Comparison of ENCODE assay signal across 27 mouse cellular contexts in genomic region chr1:68424336-68424983, GRCm38 (mm10).
DNase-seq lines count a peak whose midpoint lies in the region; ATAC-seq and TF ChIP-seq lines count a peak whose summit lies in the region.
"Had no signal": no experiment of that assay in that cellular context is flagged by ENCODE, and none has a peak within 500 bp of the region (broad histone marks: within the 10 kb centered on the region; RNA-seq: fewer than 3 reads in every experiment).

No protein-coding gene starts in this region.

- ATAC-seq in hindbrain, embryonic 15.5 days (ENCODE audit: low FRiP score, low read depth) = no peak
- no peak for ATAC-seq in hindbrain, embryonic 11.5 days (ENCODE audit: low FRiP score)
- no peak for ATAC-seq in kidney, postnatal 0 days (replicated peaks; ENCODE audit: low FRiP score, low read depth)
- ATAC-seq: forebrain, embryonic 16.5 days; intestine, embryonic 15.5 days had no signal

- no peak for DNase-seq in hindbrain, embryonic 11.5 days (ENCODE audit: low spot score)
- DNase-seq in kidney, postnatal 0 days (ENCODE audit: low spot score) = peak; percentile 43
- DNase-seq in kidney, postnatal 36 days = no peak
- peak; percentile 7 for DNase-seq in retina, postnatal 1 day
- no peak for DNase-seq in retina, embryonic 14.5 days (ENCODE audit: low spot score)
- peak; percentile 49 for DNase-seq in brain, embryonic 14.5 days (ENCODE audit: low read depth)
- DNase-seq in layer of hippocampus, adult 9-10 months (ENCODE audit: low spot score) = no peak
- DNase-seq: adrenal gland, adult 8-10 months; cerebellum, adult 9-10 months; gastrocnemius, adult 2 months; gastrocnemius, postnatal 36 days; heart, adult 18-20 months; heart, postnatal 36 days; kidney, adult 8-10 months; layer of hippocampus, adult 9-11 months; lung, postnatal 36 days; right cerebral cortex, adult 18-20 months; right cerebral cortex, postnatal 4 days had no signal

- H3K4me3 ChIP-seq in hindbrain, embryonic 15.5 days = no peak overlapping the region
- no peak overlapping the region for H3K4me3 ChIP-seq in hindbrain, embryonic 11.5 days (ENCODE audit: low read depth, low read length)
- no peak overlapping the region for H3K4me3 ChIP-seq in kidney, postnatal 0 days (replicated peaks; ENCODE audit: low read depth, low read length)
- H3K4me3 ChIP-seq: gastrocnemius, adult 2 months; intestine, embryonic 15.5 days; liver, embryonic 15.5 days; lung, embryonic 15.5 days; midbrain, embryonic 12.5 days; neural tube, embryonic 15.5 days had no signal

- H3K9ac ChIP-seq in hindbrain, embryonic 15.5 days = no peak overlapping the region
- no peak overlapping the region for H3K9ac ChIP-seq in hindbrain, embryonic 11.5 days (ENCODE audit: low read depth, low read length)
- H3K9ac ChIP-seq in kidney, postnatal 0 days (ENCODE audit: low read depth, low read length) = no peak overlapping the region
- H3K9ac ChIP-seq: hindbrain, embryonic 14.5 days; intestine, embryonic 15.5 days; liver, embryonic 15.5 days; lung, embryonic 15.5 days; midbrain, embryonic 12.5 days; neural tube, embryonic 15.5 days had no signal

- 0 out of 2 replicates have a peak overlapping the region, but pooled peaks have one; percentile 25 for H3K27ac ChIP-seq in hindbrain, embryonic 15.5 days (replicated peaks)
- no peak overlapping the region for H3K27ac ChIP-seq in hindbrain, embryonic 11.5 days (ENCODE audit: low read depth, low read length)
- H3K27ac ChIP-seq in kidney, postnatal 0 days = no peak overlapping the region
- H3K27ac ChIP-seq: gastrocnemius, adult 2 months; hindbrain, embryonic 14.5 days; intestine, embryonic 15.5 days; liver, embryonic 15.5 days; lung, embryonic 15.5 days; midbrain, embryonic 12.5 days; neural tube, embryonic 15.5 days had no signal

- H3K36me3 ChIP-seq in hindbrain, embryonic 15.5 days = no peaks in the 10 kb centered on the region
- no peaks in the 10 kb centered on the region for H3K36me3 ChIP-seq in hindbrain, embryonic 11.5 days (ENCODE audit: control insufficient read depth, insufficient read depth, low read length)
- H3K36me3 ChIP-seq in kidney, postnatal 0 days (ENCODE audit: insufficient read depth, low read length) = no peaks in the 10 kb centered on the region
- H3K36me3 ChIP-seq: intestine, embryonic 15.5 days; liver, embryonic 15.5 days; lung, embryonic 15.5 days; midbrain, embryonic 12.5 days; neural tube, embryonic 15.5 days had no signal

- no peaks in the 10 kb centered on the region for H3K4me1 ChIP-seq in hindbrain, embryonic 15.5 days (replicated peaks)
- no peaks in the 10 kb centered on the region for H3K4me1 ChIP-seq in hindbrain, embryonic 11.5 days (replicated peaks; ENCODE audit: control insufficient read depth, insufficient read depth, low read length)
- no peaks in the 10 kb centered on the region for H3K4me1 ChIP-seq in kidney, postnatal 0 days (replicated peaks; ENCODE audit: insufficient read depth, low read length)
- H3K4me1 ChIP-seq: intestine, embryonic 15.5 days; liver, embryonic 15.5 days; lung, embryonic 15.5 days; midbrain, embryonic 12.5 days; neural tube, embryonic 15.5 days had no signal

- 56% methylated on average over 5 of the region's 5 CpGs for WGBS in hindbrain, embryonic 15.5 days
- 81% methylated on average over 5 of the region's 5 CpGs for WGBS in hindbrain, embryonic 11.5 days
- 35% methylated on average over 5 of the region's 5 CpGs for WGBS in kidney, postnatal 0 days

- no peaks in the 10 kb centered on the region for H3K27me3 ChIP-seq in hindbrain, embryonic 15.5 days
- H3K27me3 ChIP-seq in hindbrain, embryonic 11.5 days (ENCODE audit: control insufficient read depth, insufficient read depth, low read length) = no peaks in the 10 kb centered on the region
- H3K27me3 ChIP-seq in kidney, postnatal 0 days (ENCODE audit: insufficient read depth, low read length) = no peaks in the 10 kb centered on the region
- H3K27me3 ChIP-seq: intestine, embryonic 15.5 days; liver, embryonic 15.5 days; lung, embryonic 15.5 days; midbrain, embryonic 12.5 days; neural tube, embryonic 15.5 days had no signal

- H3K9me3 ChIP-seq in hindbrain, embryonic 15.5 days = no peaks in the 10 kb centered on the region
- no peaks in the 10 kb centered on the region for H3K9me3 ChIP-seq in hindbrain, embryonic 11.5 days (ENCODE audit: control insufficient read depth, low read length)
- no peaks in the 10 kb centered on the region for H3K9me3 ChIP-seq in kidney, postnatal 0 days (replicated peaks; ENCODE audit: low read length)
- H3K9me3 ChIP-seq: intestine, embryonic 15.5 days; liver, embryonic 15.5 days; lung, embryonic 15.5 days; midbrain, embryonic 12.5 days; neural tube, embryonic 15.5 days had no signal

- no peak for TF ChIP-seq POLR2A in brain, embryonic 14.5 days (IDR thresholded peaks at IDR 0.05; ENCODE audit: borderline replicate concordance, extremely low read depth, insufficient read depth, insufficient read length, poor library complexity, severe bottlenecking)

- TF ChIP-seq CTCF in kidney, postnatal 0 days (IDR thresholded peaks at IDR 0.05; ENCODE audit: low read depth) = no peak
- TF ChIP-seq CTCF in brain, embryonic 14.5 days (IDR thresholded peaks at IDR 0.05; ENCODE audit: borderline replicate concordance, extremely low read depth, insufficient read depth, insufficient read length) = no peak

- no peak overlapping the region for H3K4me2 ChIP-seq in hindbrain, embryonic 15.5 days
- H3K4me2 ChIP-seq in hindbrain, embryonic 11.5 days (replicated peaks; ENCODE audit: low read depth, low read length) = no peak overlapping the region
- no peak overlapping the region for H3K4me2 ChIP-seq in kidney, postnatal 0 days (ENCODE audit: low read length)
- H3K4me2 ChIP-seq: heart, embryonic 11.5 days; hindbrain, embryonic 14.5 days; intestine, embryonic 15.5 days; liver, embryonic 15.5 days; lung, embryonic 15.5 days; midbrain, embryonic 12.5 days; neural tube, embryonic 15.5 days had no signal

Comparison
In these comparisons a context has a peak if more than half of its experiments do, and no peak if none do; other contexts are left out.
1. DNase-seq: peak in kidney, postnatal 0 days (single experiment), retina, postnatal 1 day (single experiment) and brain, embryonic 14.5 days (single experiment); none in hindbrain, embryonic 11.5 days (single experiment), kidney, postnatal 36 days (0 of 2), retina, embryonic 14.5 days (single experiment) and layer of hippocampus, adult 9-10 months (single experiment).